ENCODE assay signal across 8 mouse cellular contexts in the genomic region with DNA sequence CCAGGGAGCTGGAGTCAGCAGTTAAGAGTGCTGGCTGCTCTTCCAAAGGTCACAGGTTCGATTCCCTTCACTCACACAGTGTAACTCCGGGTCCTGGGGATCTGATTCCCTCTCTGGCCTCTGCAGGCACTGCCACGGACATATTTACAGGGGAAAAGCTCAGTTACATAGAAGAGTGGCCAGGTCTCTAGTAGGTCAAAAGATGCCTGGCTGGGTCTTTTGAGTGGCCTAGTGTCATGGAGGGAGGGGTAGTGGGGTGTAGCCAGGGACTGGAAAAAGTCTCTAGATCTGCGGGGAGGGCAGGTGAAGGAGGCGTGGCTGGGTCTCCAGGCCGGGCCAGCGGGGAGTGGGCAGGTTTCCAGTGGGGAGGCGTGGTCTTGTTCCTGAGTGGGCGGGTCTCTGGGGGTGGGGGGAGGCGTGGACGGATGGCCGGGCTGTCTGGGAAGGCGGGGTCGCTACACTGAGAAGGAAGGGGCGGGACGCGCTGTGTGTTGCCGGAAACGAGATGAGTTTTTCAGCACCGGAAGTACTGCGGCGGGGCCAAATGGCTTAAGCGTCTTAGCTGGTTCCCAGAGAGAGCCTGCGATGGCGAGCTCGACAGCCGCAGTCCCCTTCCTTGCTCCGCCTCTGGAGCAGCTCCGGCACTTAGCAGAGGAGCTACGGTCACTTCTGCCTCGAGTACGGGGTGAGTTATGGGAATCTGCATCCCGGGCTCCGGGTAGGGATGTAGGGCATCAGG. TPM values are rescaled to one million over a fixed set of nuclear protein-coding genes. Genes with fewer than 3 reads are reported as not detected.
DNase-seq lines count a peak whose midpoint lies in the region; ATAC-seq and TF ChIP-seq lines count a peak whose summit lies in the region.

Gene Ccndbp1, plus strand, starts transcription at position 479 of the 739 bp plus-strand sequence.

- peaks cover 21% of the 10 kb centered on the region for H3K36me3 ChIP-seq in hindbrain, embryonic 10.5 days
- peaks cover 19% of the 10 kb centered on the region; the same call in 1 of the 2 replicates for H3K36me3 ChIP-seq in lung, postnatal 0 days (ENCODE audit: insufficient read depth, low read length)

- peak; percentile 86 for DNase-seq in MN1 (ENCODE audit: low spot score)
- DNase-seq in cerebellum, adult 9-10 months, result peak; percentile 84
- peak; percentile 91 for DNase-seq in hindbrain, embryonic 10.5 days (ENCODE audit: low spot score)
- DNase-seq in layer of hippocampus, adult 9-11 months, result peak; percentile 90
- peak; percentile 98 for DNase-seq in lung, postnatal 0 days (ENCODE audit: low spot score)
- DNase-seq in ovary, postnatal 14 days (ENCODE audit: low spot score), result peak; percentile 93
- DNase-seq in thymus, postnatal 14 days, result peak; percentile 91

- no peak for TF ChIP-seq EP300 in lung, postnatal 0 days (IDR thresholded peaks at IDR 0.05)

- H3K4me1 ChIP-seq in hindbrain, embryonic 10.5 days (replicated peaks), result peaks cover 16% of the 10 kb centered on the region
- peaks cover 6% of the 10 kb centered on the region; the same call in 1 of the 2 replicates for H3K4me1 ChIP-seq in lung, postnatal 0 days (ENCODE audit: insufficient read depth, low read depth, low read length)

- ATAC-seq in frontal cortex, adult (ENCODE audit: low TSS enrichment), result peak; percentile 96
- ATAC-seq in lung, postnatal 0 days, result peak; percentile 99

- peak within 1 kb of the TSS; percentile 76 for H3K4me2 ChIP-seq in lung, postnatal 0 days (replicated peaks; ENCODE audit: low read depth, low read length)

- H3K9ac ChIP-seq in lung, postnatal 0 days (replicated peaks; ENCODE audit: low read depth), result peak within 1 kb of the TSS; percentile 41

- WGBS in hindbrain, embryonic 10.5 days, result 3% methylated on average over 34 of the region's 34 CpGs
- 1% methylated on average over 32 of the region's 34 CpGs for WGBS in lung, postnatal 0 days

- peak within 1 kb of the TSS; percentile 83 for H3K27ac ChIP-seq in hindbrain, embryonic 10.5 days
- no peak within 1 kb of the TSS for H3K27ac ChIP-seq in lung, postnatal 0 days (ENCODE audit: low read length)

- no peaks in the 10 kb centered on the region for H3K27me3 ChIP-seq in hindbrain, embryonic 10.5 days (ENCODE audit: insufficient read depth, poor library complexity, severe bottlenecking)
- no peaks in the 10 kb centered on the region for H3K27me3 ChIP-seq in lung, postnatal 0 days (replicated peaks; ENCODE audit: insufficient read depth, low read length)

- peak within 1 kb of the TSS; percentile 84 for H3K4me3 ChIP-seq in hindbrain, embryonic 10.5 days
- peak within 1 kb of the TSS; percentile 62 for H3K4me3 ChIP-seq in lung, postnatal 0 days (ENCODE audit: low read depth, low read length)

- no peaks in the 10 kb centered on the region for H3K9me3 ChIP-seq in hindbrain, embryonic 10.5 days
- H3K9me3 ChIP-seq in lung, postnatal 0 days (ENCODE audit: low read length), result no peaks in the 10 kb centered on the region

- no peak for TF ChIP-seq CTCF in lung, postnatal 0 days (IDR thresholded peaks at IDR 0.05)

RNA-seq across cellular contexts. Expression of gene Ccndbp1, which starts in this region (rescaled TPM):
- polyA plus RNA-seq in hindbrain, embryonic 10.5 days (2016; fragmentation: Nextera tagmentation; extraction: Ambion mirVana), result 39.7 and 48.7 TPM in 2 replicates
- 55.6 and 56.8 TPM in 2 replicates for polyA plus RNA-seq in lung, postnatal 0 days (2015; fragmentation: Nextera tagmentation; extraction: Ambion mirVana)
